Mouse (Mus musculus): ENCODE measurements around the gene Cpsf7. TPM values are rescaled to one million over a fixed set of nuclear protein-coding genes. Genes with fewer than 3 reads are reported as not detected.

The Cpsf7 gene
- polyA plus RNA-seq, 1 experiment from 2014 or later, result 68.0 TPM

DNA sequence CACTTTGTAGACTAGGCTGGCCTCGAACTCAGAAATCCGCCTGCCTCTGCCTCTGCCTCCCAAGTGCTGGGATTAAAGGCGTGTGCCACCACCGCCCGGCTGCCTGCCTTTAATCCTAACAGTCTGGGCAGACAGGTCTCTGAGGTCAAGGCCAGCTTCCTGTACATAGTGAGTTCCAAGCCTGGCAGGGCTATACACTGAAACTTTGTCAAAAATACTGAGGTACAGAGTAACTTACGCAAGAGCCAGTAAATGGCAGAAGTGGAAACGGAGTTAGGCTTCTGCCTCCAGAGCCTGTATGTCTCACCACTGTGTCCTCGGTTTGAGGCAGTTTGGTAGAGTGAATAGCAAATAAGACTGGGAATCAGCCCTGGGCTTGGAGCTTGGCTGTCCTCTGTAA lies 62.2 kb downstream of the Cpsf7 start:
- ATAC-seq (ENCODE audit: insufficient read depth, low FRiP score, low TSS enrichment) (no peak), DNase-seq (ENCODE audit: low spot score) (no peak)
- no peaks in the 10 kb centered on the region for H3K9me3 ChIP-seq (ENCODE audit: control insufficient read depth, low read length)
- no peak overlapping the region for H3K27ac ChIP-seq (ENCODE audit: low read depth, low read length)
- H3K9ac ChIP-seq (ENCODE audit: low read length), result no peak overlapping the region
- WGBS, result 89% methylated on average over 8 of the region's 8 CpGs
- no peaks in the 10 kb centered on the region for H3K36me3 ChIP-seq (ENCODE audit: control insufficient read depth, insufficient read depth, low read length)
- no peaks in the 10 kb centered on the region for H3K4me1 ChIP-seq (ENCODE audit: control insufficient read depth, insufficient read depth, low read length)
- H3K4me2 ChIP-seq (ENCODE audit: low read depth), result no peak overlapping the region
- no peaks in the 10 kb centered on the region for H3K27me3 ChIP-seq (ENCODE audit: control insufficient read depth, insufficient read depth, low read length)
- no peak overlapping the region for H3K4me3 ChIP-seq (ENCODE audit: low read depth, low read length)

DNA sequence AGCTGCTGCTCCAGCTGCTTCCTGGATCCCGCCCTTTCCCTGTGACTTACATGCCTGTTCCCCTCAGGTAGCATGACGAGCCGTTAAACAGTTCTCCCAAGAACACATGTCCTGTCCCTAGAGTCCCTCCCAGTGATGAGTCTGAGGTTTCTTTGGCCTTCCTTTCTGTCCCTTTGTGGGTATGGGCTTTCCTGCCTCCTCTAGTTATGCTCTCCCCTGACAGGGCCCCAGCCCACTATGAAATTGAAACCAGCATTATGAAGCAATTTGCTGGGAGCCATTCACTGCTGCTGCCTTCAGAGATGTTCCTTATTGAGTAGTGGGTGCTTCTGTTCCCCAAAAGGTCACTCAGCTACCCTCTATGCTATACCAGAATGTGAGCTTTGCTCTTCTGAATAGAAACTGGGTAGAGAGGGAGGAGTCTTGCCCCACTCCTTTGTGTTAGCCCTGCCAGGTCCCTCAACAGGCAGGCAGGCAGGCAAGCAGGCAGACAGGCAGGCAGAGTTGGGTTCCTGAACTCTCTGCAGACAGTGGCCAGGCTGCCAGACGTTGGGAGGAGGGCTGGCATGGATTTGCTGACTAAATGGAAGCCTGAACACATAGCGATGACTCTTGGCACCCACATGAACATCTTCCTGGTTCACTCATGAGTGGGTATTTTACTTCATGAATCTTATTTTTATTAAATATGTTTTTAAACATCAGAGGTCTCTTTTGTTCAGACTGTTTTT lies 64.2 kb downstream of the Cpsf7 start:
- no peaks in the 10 kb centered on the region for H3K27me3 ChIP-seq (ENCODE audit: control insufficient read depth, insufficient read depth, low read length)
- no peak overlapping the region for H3K27ac ChIP-seq (ENCODE audit: low read depth, low read length)
- no peaks in the 10 kb centered on the region for H3K9me3 ChIP-seq (ENCODE audit: control insufficient read depth, low read length)
- H3K4me2 ChIP-seq (ENCODE audit: low read depth), result no peak overlapping the region
- no peak overlapping the region for H3K4me3 ChIP-seq (ENCODE audit: low read depth, low read length)
- DNase-seq (ENCODE audit: low spot score) (no peak), ATAC-seq (ENCODE audit: insufficient read depth, low FRiP score, low TSS enrichment) (no peak)
- WGBS, result 72% methylated on average over 5 of the region's 5 CpGs
- no peaks in the 10 kb centered on the region for H3K4me1 ChIP-seq (ENCODE audit: control insufficient read depth, insufficient read depth, low read length)
- no peak overlapping the region for H3K9ac ChIP-seq (ENCODE audit: low read length)
- H3K36me3 ChIP-seq (ENCODE audit: control insufficient read depth, insufficient read depth, low read length), result no peaks in the 10 kb centered on the region

DNA sequence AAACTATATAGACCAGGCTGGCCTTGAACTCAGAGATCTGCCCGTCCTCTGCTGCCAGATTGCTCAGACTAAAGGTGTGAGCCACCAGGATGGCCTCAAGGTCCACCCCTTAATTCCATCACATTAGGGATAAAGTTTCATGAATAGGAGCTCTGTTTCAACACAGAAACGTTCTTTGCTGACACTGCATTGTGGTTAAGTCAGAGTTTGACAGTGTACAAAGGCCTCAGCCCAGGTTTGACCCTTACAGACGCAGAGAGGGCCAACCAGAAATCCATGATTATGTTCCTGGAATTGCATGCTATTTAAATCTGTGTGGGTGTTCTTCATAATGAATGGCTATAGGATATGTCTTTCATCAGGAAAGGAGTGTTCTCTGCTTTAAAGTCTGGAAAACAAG lies 65.2 kb downstream of the Cpsf7 start:
- 74% methylated on average over 3 of the region's 3 CpGs for WGBS

DNA sequence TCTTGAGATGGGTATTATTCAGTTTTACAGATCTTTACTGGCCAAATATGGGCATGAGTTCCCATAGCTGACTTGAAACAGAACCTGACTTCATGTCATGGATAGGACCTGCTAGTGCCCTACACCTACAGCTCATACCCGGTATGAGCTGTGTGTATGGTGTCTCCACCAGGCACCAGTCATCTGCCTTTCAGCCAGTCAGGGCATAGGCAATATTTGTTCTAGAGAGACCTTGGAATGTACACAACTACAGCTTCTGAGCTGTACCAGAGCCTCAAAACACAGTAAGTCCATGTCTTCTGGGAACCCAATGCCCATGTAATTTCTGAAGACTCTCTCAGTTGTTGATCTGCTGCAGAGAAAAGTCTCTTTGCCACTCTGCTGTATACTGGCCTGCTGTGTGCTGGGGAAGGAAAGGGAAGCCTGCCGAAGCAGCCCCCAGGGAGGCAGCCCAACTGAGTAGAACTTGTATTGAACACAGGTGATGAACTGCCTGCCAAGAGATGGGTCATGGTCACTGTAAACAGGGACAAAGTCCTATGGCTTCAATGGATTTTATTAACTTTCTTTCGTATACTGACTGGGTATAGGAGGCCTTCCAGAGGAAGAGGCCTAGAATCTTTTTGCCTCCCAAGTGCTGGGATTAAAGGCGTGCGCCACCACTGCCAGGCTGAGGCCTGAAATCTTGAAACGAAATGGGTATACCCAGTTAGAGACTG lies 66.8 kb downstream of the Cpsf7 start:
- peaks cover 3% of the 10 kb centered on the region for H3K36me3 ChIP-seq (ENCODE audit: control insufficient read depth, insufficient read depth, low read length)
- no peak for DNase-seq (ENCODE audit: low spot score)
- H3K27ac ChIP-seq (ENCODE audit: low read depth, low read length), result no peak overlapping the region
- H3K9ac ChIP-seq (ENCODE audit: low read length), result no peak overlapping the region
- no peak for ATAC-seq (ENCODE audit: insufficient read depth, low FRiP score, low TSS enrichment)
- H3K4me2 ChIP-seq (ENCODE audit: low read depth), result no peak overlapping the region
- H3K27me3 ChIP-seq (ENCODE audit: control insufficient read depth, insufficient read depth, low read length), result no peaks in the 10 kb centered on the region
- no peak overlapping the region for H3K4me3 ChIP-seq (ENCODE audit: low read depth, low read length)
- no peaks in the 10 kb centered on the region for H3K9me3 ChIP-seq (ENCODE audit: control insufficient read depth, low read length)
- WGBS, result 90% methylated on average over 6 of the region's 6 CpGs
- H3K4me1 ChIP-seq (ENCODE audit: control insufficient read depth, insufficient read depth, low read length), result no peaks in the 10 kb centered on the region

More for the DNA sequence above, 65.2 kb downstream of the Cpsf7 start:
- no peaks in the 10 kb centered on the region for H3K4me1 ChIP-seq (ENCODE audit: control insufficient read depth, insufficient read depth, low read length)
- DNase-seq (ENCODE audit: low spot score) (no peak), ATAC-seq (ENCODE audit: insufficient read depth, low FRiP score, low TSS enrichment) (no peak)
- H3K9me3 ChIP-seq (ENCODE audit: control insufficient read depth, low read length), result no peaks in the 10 kb centered on the region
- H3K36me3 ChIP-seq (ENCODE audit: control insufficient read depth, insufficient read depth, low read length), result no peaks in the 10 kb centered on the region
- H3K4me3 ChIP-seq (ENCODE audit: low read depth, low read length), result no peak overlapping the region
- no peak overlapping the region for H3K4me2 ChIP-seq (ENCODE audit: low read depth)
- H3K27me3 ChIP-seq (ENCODE audit: control insufficient read depth, insufficient read depth, low read length), result no peaks in the 10 kb centered on the region
- no peak overlapping the region for H3K9ac ChIP-seq (ENCODE audit: low read length)
- no peak overlapping the region for H3K27ac ChIP-seq (ENCODE audit: low read depth, low read length)

Other genes starting within 250 kb of the Cpsf7 start
- gene Dagla, start 220.4 kb upstream of the Cpsf7 start, polyA plus RNA-seq (2014; fragmentation: Nextera tagmentation; extraction: Ambion mirVana), result 3.2 and 3.4 TPM in 2 replicates
- 3.7 and 4.7 TPM in 2 replicates for gene Syt7, start 136.2 kb upstream of the Cpsf7 start, polyA plus RNA-seq (2014; fragmentation: Nextera tagmentation; extraction: Ambion mirVana)
- 0.55 and 0.56 TPM in 2 replicates for gene Lrrc10b, start 67.8 kb upstream of the Cpsf7 start, polyA plus RNA-seq (2014; fragmentation: Nextera tagmentation; extraction: Ambion mirVana)
- gene Ppp1r32, start 42.3 kb upstream of the Cpsf7 start, polyA plus RNA-seq (2014; fragmentation: Nextera tagmentation; extraction: Ambion mirVana), result 0.17 TPM in 1 of 2 replicates, not detected in the other
- 66.7 and 68.1 TPM in 2 replicates for gene Sdhaf2, start 876 bp downstream of the Cpsf7 start, polyA plus RNA-seq (2014; fragmentation: Nextera tagmentation; extraction: Ambion mirVana)
- gene Tmem216, start 31.0 kb downstream of the Cpsf7 start, polyA plus RNA-seq (2014; fragmentation: Nextera tagmentation; extraction: Ambion mirVana), result 57.7 and 59.4 TPM in 2 replicates
- 13.2 and 14.3 TPM in 2 replicates for gene Cyb561a3, start 51.9 kb downstream of the Cpsf7 start, polyA plus RNA-seq (2014; fragmentation: Nextera tagmentation; extraction: Ambion mirVana)
- gene Tmem138, start 52.1 kb downstream of the Cpsf7 start, polyA plus RNA-seq (2014; fragmentation: Nextera tagmentation; extraction: Ambion mirVana), result 55.8 and 56.2 TPM in 2 replicates
- gene Ddb1, start 80.1 kb downstream of the Cpsf7 start, polyA plus RNA-seq (2014; fragmentation: Nextera tagmentation; extraction: Ambion mirVana), result 442 and 460 TPM in 2 replicates
- gene Tkfc, start 80.4 kb downstream of the Cpsf7 start, polyA plus RNA-seq (2014; fragmentation: Nextera tagmentation; extraction: Ambion mirVana), result 21.2 and 22.7 TPM in 2 replicates
- gene Vwce, start 108.9 kb downstream of the Cpsf7 start, polyA plus RNA-seq (2014; fragmentation: Nextera tagmentation; extraction: Ambion mirVana), result 0.34 TPM in 2 replicates
- gene Pga5, start 152.8 kb downstream of the Cpsf7 start, polyA plus RNA-seq (2014; fragmentation: Nextera tagmentation; extraction: Ambion mirVana), result not detected in 2 replicates
- 34.3 and 34.4 TPM in 2 replicates for gene Vps37c, start 163.5 kb downstream of the Cpsf7 start, polyA plus RNA-seq (2014; fragmentation: Nextera tagmentation; extraction: Ambion mirVana)
- 0.11 and 0.24 TPM in 2 replicates for gene Cd5, start 213.7 kb downstream of the Cpsf7 start, polyA plus RNA-seq (2014; fragmentation: Nextera tagmentation; extraction: Ambion mirVana)